Mouse (Mus musculus) olfactory bulb, adult 2 months (tissue): Measurements from ENCODE around the gene Bahd1. TPM values are rescaled to one million over a fixed set of nuclear protein-coding genes. Genes with fewer than 3 reads are reported as not detected.

Experiments used
- H3K27ac ChIP-seq: fragments of 200-500 bp; 2 replicates; pipeline ENCODE4 v1.5.1; 2012; ENCODE audit warnings: low read depth, low read length; ENCODE audit not compliant: insufficient read depth
- H3K4me1 ChIP-seq: fragments of 200-500 bp; 2 replicates; pipeline ENCODE4 v1.6.1; 2012; ENCODE audit warnings: low read length; ENCODE audit not compliant: control insufficient read depth, insufficient read depth
- H3K4me3 ChIP-seq: fragments of 200-500 bp; 2 replicates; pipeline ENCODE4 v1.5.1; 2012; ENCODE audit warnings: mild to moderate bottlenecking, low read depth, low read length, moderate library complexity; ENCODE audit not compliant: insufficient read depth
- CTCF ChIP-seq: fragments of 200-500 bp; IDR thresholded peaks from 2 replicates; pipeline ENCODE4 v1.5.1; 2012; ENCODE audit warnings: low read depth, mild to moderate bottlenecking, low read length, moderate library complexity; ENCODE audit not compliant: insufficient read depth
- POLR2A ChIP-seq: fragments of 200-500 bp; IDR thresholded peaks from 2 replicates; pipeline ENCODE4 v1.6.1; 2012; ENCODE audit warnings: mild to moderate bottlenecking, low read depth, low read length, moderate library complexity; ENCODE audit not compliant: insufficient read depth
- WGBS: fragments of 180-500 bp; shearing (Covaris S2); methylation state at CpG from one replicate; pipeline ENCODE4 v1.1.7; 2018; 5-methylcytosine and 5-hydroxymethylcytosine counted together
- polyA plus RNA-seq: library from polyadenylated mRNA; stranded (reverse); fragments of >200 nt; gene quantifications from 2 replicates; pipeline ENCODE4 v1.2.4, GENCODE M21; 2012; ENCODE audit warnings: low replicate concordance; ENCODE audit not compliant: missing spikeins, insufficient read depth, insufficient read length

Bahd1 gene
- polyA plus RNA-seq, 1 experiment = not detected

DNA sequence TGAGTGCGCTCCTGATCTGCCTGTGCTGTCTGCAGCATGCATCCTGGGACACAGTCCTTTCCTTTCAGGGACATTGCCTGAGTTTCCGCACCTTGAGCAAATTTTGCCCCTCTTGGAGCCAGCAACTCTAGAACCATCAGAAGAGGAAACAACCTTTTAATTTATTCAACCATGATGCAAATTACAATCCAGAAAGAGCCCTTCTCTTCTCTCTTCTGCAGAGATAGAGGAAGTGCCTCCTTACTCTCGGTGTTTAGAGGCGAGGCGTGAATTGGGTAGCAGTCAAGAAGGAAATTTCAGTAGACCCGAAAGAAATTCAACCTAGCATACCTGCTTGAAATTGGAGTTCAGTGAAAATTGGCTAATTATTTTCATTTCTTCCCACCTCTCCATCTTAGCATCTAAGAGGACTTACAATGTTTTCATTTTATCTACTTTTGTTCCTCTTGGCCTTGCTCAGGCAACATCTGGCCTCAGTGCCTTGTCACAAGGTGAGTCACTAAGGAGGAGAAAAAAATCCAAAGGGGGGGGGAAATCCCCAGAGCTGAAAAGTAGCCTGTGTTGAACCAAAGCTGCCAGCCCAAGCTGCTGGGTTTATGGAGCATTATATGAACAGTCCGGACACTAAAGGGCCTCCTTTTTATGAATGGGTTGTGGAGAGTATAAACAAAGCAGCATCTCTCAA lies 5.4 kb downstream of the Bahd1 start:
- WGBS = 68% methylated on average over 7 of the region's 7 CpGs
- no peak for TF ChIP-seq POLR2A
- Histone ChIP-seq H3K27ac (no peak overlapping the region), H3K4me3 (no peak overlapping the region), H3K4me1 (peaks cover 41% of the 10 kb centered on the region)

DNA sequence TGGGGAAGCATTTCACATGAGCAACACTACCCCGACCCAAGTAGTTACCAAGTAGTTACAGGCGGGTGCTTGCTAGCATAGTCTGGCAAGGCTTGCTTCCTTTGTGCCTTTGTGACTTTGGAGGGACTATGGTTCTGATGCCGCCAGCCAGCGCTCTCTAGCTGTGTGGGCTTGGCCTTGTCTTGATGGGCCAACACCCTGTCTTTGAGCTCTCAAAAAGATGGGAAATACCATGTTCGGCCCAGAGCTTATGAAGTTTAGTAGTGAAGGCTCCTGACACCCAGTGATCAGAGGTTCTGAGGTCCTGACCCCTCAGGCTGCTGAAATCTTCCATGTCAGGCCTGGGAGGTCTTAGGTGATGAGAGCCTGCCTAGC lies 5.9 kb downstream of the Bahd1 start:
- Histone ChIP-seq H3K27ac (no peak overlapping the region), H3K4me1 (peaks cover 38% of the 10 kb centered on the region), H3K4me3 (no peak overlapping the region)
- WGBS = 71% methylated on average over 5 of the region's 5 CpGs
- TF ChIP-seq CTCF (no peak), POLR2A (no peak)

DNA sequence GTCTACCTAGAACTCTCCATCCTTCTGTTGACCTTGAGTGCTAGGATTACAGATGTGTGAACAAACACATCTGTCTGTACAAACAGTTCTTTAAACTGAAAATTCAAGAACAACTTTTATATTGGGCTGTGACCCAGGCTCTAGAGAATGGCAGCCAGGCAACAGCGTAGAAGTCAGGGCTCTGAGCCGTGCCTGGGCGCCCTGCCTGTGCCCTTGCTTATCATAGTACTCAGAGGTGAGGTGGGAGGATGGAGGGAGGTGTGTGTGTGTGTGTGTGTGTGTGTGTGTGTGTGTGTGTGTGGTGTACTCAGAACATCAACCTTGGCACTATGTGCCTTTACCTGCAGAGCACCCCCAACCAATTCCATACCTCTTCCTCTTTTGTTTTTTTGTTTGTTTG lies 7.6 kb downstream of the Bahd1 start:
- Histone ChIP-seq H3K4me1 (peaks cover 46% of the 10 kb centered on the region), H3K27ac (no peak overlapping the region), H3K4me3 (no peak overlapping the region)
- 88% methylated on average over 3 of the region's 3 CpGs for WGBS
- TF ChIP-seq POLR2A = no peak
- no peak for TF ChIP-seq CTCF

DNA sequence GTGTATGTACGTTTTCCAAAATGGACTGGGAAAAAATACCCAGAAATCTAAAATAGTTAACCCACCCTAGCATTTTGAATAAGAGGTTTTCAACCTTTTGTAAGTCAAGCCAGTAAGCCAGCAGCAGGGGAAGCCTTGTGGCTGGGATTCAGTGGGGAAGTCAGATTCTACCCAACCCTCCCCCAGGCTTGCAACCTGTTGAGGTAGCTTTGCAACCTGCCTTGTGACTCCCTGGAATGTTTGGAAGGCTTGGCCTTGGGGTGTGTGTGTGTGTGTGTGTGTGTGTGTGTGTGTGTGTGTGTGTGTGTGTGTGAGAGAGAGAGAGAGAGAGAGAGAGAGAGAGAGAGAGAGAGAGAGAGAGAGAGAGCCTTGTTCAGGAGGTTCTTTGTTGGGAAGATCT lies 9.0 kb downstream of the Bahd1 start:
- Histone ChIP-seq H3K4me1 (peaks cover 48% of the 10 kb centered on the region), H3K27ac (no peak overlapping the region), H3K4me3 (no peak overlapping the region)
- WGBS = 44% methylated on average over 1 of the region's 1 CpGs
- no peak for TF ChIP-seq POLR2A
- TF ChIP-seq CTCF = no peak

DNA sequence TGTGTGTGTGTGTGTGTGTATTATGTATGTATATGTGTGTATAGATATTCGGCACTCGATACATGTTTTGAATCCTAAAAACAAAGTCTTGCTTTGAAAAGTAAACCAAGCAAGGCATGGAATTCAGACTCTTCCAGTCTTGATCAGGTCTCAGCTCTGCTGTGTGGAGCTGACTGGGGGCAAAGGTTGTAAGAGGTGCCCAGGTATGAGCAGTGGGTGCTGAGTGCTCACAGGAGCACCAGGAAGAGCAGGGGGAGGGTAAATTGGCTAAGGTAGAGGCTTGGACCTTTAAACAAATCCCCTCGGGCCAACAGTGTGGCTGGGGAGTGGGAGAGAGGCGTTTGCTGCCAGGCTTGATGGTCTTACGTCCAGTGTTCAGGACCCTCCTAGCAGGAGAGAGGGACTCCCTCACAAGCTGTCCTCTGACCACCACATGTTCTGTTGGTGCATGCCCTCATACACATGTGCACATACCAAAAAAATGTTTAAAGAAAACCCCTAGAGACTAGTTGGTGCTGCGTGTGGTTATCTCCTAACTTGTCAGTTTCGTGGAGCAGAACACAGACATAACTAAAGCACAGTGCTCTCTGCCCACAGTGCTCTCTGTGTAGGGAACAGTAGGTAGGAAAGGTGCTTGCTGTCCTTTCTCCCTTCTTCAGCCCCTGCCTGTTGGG lies 10.6 kb downstream of the Bahd1 start:
- Histone ChIP-seq H3K27ac (no peak overlapping the region), H3K4me1 (peaks cover 51% of the 10 kb centered on the region), H3K4me3 (no peak overlapping the region)
- TF ChIP-seq CTCF (no peak), POLR2A (no peak)
- 76% methylated on average over 7 of the region's 7 CpGs for WGBS

DNA sequence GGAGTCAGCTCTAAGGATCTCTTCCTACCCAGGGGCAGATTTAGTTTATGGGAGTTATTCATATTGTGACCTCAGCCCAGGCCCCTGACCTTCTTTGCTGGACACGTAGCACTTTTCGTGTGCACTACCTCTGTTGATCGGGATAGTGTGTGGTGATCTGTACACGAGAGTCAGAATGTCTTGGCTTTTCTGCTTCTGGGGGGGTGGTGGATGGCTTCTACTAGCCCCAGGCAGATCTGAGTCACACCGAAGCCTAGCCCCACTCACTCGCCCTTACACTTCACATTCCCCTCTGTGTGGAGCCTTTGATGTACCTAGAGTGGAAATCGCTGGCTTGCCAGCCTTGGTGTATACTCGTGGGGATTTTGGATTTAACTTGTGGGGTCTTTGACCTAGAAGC lies 12.5 kb downstream of the Bahd1 start:
- 65% methylated on average over 8 of the region's 8 CpGs for WGBS
- H3K4me3 ChIP-seq = no peak overlapping the region
- H3K27ac ChIP-seq = no peak overlapping the region
- no peak for TF ChIP-seq POLR2A
- TF ChIP-seq CTCF = no peak
- H3K4me1 ChIP-seq = peaks cover 60% of the 10 kb centered on the region

DNA sequence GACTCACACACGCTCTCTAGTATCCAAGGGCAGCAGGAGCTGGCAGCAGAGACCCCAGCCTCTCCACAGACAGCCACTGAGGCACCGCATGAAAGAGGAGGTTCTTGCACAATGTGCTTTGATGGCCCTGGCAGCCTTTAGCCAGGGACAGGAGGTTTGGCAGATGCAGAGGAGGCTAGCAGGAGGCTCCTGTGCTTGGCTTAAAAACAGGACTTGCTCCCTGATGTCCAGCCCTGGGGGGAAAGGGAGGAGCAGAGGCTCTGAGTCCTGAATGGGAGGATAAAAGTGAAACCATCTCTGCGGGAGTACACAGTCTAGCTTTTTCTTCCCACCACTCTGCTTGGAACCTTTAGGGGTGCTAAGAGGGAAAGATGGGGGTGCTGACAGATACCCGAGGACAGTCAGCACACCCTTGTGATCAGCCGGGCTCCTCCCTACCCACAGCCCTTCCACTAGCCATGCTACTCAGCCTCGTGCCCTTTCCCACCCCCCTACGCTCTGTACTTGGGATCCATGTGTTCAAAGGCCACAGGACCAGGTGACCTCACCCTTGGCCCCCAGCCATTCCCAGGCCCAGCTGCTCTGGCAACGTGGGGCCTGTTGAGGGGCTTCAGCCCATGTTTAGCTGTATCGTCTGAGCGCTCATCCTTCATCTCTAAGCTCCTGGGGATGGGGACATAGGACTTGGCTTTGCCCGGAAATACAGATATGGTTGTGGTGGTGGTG lies 13.5 kb downstream of the Bahd1 start:
- TF ChIP-seq CTCF = no peak
- no peak for TF ChIP-seq POLR2A
- Histone ChIP-seq H3K4me3 (no peak overlapping the region), H3K27ac (no peak overlapping the region), H3K4me1 (peaks cover 56% of the 10 kb centered on the region)
- WGBS = 38% methylated on average over 11 of the region's 11 CpGs

DNA sequence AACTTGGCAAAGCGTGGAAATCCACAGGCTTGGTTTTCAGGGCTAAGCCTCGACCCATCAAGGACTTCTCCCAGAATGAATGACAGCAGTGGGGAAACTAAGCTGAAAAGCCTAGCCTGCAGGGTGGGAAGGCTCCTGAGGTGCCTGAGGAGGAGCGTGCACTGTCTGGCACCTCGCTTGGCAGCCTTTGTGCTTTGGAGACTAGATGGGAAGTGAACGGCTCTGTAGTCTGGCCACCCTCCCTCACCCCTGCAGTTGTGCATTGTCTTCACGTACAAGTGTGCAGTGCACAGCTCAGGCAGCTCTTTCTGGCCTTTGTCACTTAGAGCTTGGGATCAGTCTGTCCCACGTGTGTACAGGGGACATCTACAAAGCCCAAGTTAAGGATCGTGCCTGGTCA lies 14.5 kb downstream of the Bahd1 start:
- Histone ChIP-seq H3K27ac (no peak overlapping the region), H3K4me1 (peaks cover 56% of the 10 kb centered on the region), H3K4me3 (no peak overlapping the region)
- TF ChIP-seq POLR2A (no peak), CTCF (no peak)
- WGBS = 45% methylated on average over 8 of the region's 8 CpGs

DNA sequence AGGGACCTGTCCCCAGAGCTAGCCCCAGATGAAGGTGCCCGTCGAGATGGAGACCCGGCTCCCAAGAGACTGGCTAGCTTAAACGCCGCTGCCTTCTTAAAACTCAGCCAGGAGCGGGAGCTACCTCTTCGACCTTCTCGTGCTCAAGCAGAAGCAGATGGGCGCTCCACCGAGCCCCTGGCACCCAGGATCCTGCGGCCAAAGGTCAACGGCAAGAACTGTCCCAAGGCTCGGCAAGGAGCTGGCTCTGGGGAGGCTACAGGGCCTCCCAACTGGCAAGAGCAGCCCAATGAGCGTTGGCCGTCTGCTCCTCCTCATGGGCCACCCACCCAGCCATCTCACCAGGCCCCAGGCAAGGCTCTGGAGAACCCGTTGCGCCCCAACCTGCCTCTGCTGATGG lies 16.3 kb downstream of the Bahd1 start:
- Histone ChIP-seq H3K4me1 (peaks cover 50% of the 10 kb centered on the region), H3K4me3 (no peak overlapping the region), H3K27ac (no peak overlapping the region)
- WGBS = 93% methylated on average over 17 of the region's 17 CpGs
- TF ChIP-seq POLR2A = no peak
- TF ChIP-seq CTCF = no peak

DNA sequence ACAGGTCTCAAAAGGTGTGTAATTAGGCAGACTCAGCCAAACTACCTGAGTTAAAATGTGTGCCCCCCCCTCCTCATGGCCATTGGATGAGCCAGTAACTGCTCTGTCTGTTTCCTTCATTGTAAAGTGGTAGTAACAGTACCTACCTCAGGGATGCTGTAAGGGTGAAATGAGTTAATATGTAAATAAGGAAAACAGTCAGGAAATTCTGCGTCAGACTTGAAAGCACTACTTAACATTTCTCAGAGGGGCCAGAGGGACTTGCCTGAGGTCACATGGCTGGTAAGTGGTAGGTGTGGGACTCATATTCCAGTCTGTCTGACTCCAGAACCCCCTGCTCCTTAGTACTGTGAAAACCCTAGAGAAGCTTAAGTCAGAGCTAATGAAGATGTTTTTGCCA lies 18.4 kb downstream of the Bahd1 start:
- WGBS = 35% methylated on average over 1 of the region's 1 CpGs
- no peak overlapping the region for H3K27ac ChIP-seq
- TF ChIP-seq CTCF = no peak
- TF ChIP-seq POLR2A = no peak

More for the DNA sequence above, 18.4 kb downstream of the Bahd1 start:
- Histone ChIP-seq H3K4me3 (no peak overlapping the region), H3K4me1 (peaks cover 36% of the 10 kb centered on the region)
